Mouse (Mus musculus): ENCODE measurements around the gene Hist1h4c. TPM values are rescaled to one million over a fixed set of nuclear protein-coding genes. Genes with fewer than 3 reads are reported as not detected.

Gene Hist1h4c
- total RNA-seq, 2 experiments from 2014 or later, result 49.8 to 61.2 TPM

DNA sequence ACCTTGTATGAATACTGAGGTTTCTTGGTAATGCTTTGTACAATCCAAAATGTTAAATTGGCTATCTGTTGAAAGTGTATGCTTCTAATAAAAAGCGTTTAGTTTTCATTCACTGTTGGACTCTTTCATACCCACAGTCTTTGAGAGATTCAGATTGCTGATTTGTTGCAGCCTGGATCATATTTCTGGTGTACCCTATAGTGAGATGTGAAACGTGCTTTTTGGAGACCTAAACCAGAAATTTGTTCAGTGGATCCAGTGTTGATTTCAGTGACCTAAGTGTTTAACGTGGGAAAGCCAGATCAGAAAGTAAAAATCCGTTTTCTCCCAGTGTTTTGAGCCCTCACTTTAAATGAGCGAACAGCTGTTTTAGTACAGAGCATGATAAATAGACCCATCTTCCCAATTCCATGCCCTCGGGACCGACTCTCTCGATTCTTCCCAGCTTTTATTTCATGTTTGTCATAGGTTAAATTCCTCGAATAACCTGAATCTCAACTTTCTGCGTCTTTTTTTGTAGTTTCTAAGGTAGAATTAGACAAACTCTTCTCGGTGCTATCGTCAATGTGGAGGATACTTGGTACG is 42.1 kb upstream of the Hist1h4c start:
- intact Hi-C loops (cut with DNase I), result no loop called here
- no peak for TF ChIP-seq CTCF (IDR thresholded peaks at IDR 0.05)
- H3K4me3 ChIP-seq, result peak overlapping the region; percentile 96

DNA sequence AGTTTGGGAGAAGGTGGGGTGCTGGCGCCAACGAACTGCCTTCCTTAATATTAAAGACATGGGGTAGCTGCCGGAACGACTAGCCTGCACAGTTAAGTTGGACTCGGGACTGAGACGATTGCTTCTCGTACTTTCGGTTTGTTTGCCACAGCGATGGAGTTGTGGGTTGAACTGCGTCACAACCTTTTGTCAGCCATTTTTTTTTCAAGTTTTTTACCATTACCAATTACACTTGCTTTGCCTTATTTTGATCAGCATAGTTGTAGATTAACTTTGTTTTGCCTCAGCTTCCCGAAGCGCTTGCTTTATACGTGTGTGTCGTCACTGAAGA is 41.6 kb upstream of the Hist1h4c start:
- intact Hi-C loops (cut with DNase I), result loop anchor here (2.0 to 10.0 kb wide), 4 partner anchors 55 to 308 kb away; partner anchors contain the start of genes Hist1h1e, Hist1h2ac, Hist1h2bc and Hist1h3e
- H3K27ac ChIP-seq, result peak overlapping the region; percentile 96
- DNase-seq, result no peak
- TF ChIP-seq CTCF (IDR thresholded peaks at IDR 0.05), result no peak
- H3K4me3 ChIP-seq, result peak overlapping the region; percentile 96

More for the DNA sequence above, 42.1 kb upstream of the Hist1h4c start:
- no peak for DNase-seq
- H3K27ac ChIP-seq, result peak overlapping the region; percentile 96

DNA sequence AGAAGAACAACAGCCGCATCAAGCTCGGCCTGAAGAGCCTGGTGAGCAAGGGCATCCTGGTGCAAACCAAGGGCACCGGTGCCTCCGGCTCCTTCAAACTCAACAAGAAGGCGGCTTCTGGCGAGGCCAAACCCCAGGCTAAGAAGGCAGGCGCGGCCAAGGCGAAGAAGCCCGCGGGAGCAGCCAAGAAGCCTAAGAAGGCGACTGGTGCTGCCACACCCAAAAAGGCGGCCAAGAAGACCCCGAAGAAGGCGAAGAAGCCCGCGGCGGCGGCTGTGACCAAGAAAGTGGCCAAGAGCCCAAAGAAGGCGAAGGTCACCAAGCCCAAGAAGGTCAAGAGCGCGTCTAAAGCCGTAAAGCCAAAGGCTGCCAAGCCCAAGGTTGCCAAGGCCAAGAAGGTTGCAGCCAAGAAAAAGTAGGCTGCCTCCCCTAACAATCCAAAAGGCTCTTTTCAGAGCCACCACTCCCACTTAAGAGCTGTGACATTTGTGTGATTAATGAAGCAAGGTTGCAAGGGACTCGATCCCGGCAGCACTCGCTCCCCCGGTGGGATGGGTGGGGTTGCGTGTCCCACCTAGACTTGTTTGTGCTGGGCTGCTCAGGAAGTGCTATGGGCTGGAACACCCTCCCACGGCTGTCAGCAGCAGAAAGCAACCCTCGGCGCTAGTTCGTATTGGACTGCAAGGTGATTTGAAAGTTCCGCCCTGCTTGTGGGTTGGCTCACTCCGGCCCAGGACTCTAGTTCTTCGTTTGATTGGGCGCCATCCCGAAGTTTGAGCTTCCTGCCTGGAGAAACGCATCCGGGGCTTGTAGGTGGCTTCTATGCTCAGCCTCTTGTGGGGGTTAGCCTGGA is 41.0 kb upstream of the Hist1h4c start:
- intact Hi-C loops (cut with DNase I), result loop anchor here (2.0 to 10.0 kb wide), 4 partner anchors 54 to 307 kb away; partner anchors contain the start of genes Hist1h1e, Hist1h2ac, Hist1h2bc and Hist1h3e
- TF ChIP-seq CTCF (IDR thresholded peaks at IDR 0.05), result no peak
- H3K4me3 ChIP-seq, result peak overlapping the region; percentile 96
- H3K27ac ChIP-seq, result peak overlapping the region; percentile 96
- DNase-seq, result peak; percentile 95

DNA sequence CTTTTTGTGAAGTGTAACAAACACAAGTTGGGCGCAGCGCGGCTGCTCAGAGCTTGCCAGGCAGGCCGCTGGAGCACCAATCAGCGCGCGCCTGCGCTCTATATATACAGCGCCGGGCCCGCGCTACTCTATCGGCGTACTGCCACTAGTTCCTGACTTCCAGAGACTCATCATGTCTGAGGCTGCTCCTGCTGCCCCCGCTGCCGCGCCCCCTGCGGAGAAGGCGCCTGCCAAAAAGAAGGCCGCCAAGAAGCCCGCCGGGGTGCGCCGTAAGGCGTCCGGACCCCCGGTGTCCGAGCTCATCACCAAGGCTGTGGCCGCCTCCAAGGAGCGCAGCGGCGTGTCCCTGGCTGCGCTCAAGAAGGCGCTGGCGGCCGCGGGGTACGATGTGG is 40.4 kb upstream of the Hist1h4c start, which contains the start of gene Hist1h1c:
Gene Hist1h1c (plus strand): TSS at position 132 of the 392 bp plus-strand sequence.
- H3K27ac ChIP-seq, result peak within 1 kb of the TSS; percentile 96
- no peak; the same call in 1 of the 2 replicates for TF ChIP-seq CTCF (IDR thresholded peaks at IDR 0.05)
- DNase-seq, result peak; percentile 92
- H3K4me3 ChIP-seq, result peak within 1 kb of the TSS; percentile 96
- intact Hi-C loops (cut with DNase I), result loop anchor here (2.0 to 10.0 kb wide), 4 partner anchors 54 to 306 kb away; partner anchors contain the start of genes Hist1h1e, Hist1h2ac, Hist1h2bc and Hist1h3e

DNA sequence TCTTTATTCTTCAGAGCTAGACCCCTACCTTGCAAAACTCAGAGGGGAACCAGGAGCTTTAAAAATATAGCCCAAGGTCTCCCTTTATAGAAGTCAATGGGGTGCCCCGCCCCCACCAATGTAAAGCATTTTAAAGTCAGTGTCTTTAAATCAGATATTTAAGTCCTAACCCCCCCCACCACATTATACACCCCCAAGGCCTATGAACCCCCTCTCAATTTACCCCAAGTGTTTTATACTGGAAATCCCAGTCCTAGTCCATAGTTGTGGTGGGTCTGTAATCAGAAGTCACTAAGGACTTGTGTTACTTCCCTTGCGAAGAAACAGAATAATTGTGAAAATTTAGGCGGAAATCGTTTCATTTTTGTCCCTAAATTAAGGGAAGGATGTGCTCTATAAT is 39.8 kb upstream of the Hist1h4c start:
- Histone ChIP-seq H3K4me3 (peak overlapping the region; percentile 96), H3K27ac (peak overlapping the region; percentile 96)
- TF ChIP-seq CTCF (IDR thresholded peaks at IDR 0.05), result no peak
- DNase-seq, result no peak
- intact Hi-C loops (cut with DNase I), result loop anchor here (2.0 to 10.0 kb wide), 4 partner anchors 53 to 306 kb away; partner anchors contain the start of genes Hist1h1e, Hist1h2ac, Hist1h2bc and Hist1h3e

DNA sequence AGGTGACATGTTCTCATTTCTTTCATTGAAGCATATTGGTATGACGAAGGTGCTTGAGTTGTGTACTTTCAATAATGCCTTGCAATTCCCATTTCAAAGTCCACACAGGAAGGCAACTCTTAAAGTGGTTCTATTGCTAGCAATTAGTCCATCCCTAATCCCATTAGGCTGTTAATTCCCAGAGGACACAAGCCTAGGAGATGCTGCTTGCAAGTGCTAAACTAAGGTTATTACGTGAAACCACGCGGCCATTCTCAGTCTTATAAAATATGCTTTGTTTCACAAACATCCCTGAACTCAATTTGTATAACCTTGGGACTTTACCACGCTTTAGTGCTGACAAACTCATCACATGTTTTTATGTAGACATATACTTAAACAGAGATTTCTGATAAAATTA is 38.8 kb upstream of the Hist1h4c start:
- intact Hi-C loops (cut with DNase I), result loop anchor here (5.0 to 10.0 kb wide), 3 partner anchors 52 to 305 kb away; partner anchors contain the start of genes Hist1h2ac, Hist1h2bc and Hist1h3e

DNA sequence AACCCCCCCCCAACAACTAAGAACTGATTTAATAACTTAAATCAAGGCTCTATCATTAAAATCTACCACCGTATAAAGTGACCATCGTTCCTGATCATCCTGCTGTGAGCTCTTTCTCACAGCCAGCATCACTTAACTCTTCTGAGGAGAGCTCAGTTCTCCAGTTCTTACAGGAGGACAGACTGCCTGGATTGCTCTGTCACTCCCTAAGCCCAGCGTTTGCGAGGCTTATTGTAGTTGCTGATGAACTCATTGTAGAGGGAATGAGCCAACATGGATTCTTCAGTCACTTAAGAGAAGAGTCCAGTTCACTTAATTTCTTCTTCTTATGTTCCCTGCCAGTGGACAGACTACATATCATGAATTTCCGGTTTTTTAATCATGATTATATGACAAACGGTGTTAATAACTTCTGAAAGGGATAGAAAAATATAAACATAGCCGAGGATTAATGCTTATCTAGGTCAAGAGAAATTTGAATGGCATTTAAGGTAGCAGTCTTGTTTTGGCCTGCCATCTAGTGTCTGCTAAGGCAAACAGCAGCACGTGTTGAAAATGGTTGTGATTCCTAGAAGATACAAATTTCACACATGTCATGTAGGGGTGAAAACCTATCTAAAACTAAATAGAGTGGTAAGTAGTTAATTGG is 34.0 kb upstream of the Hist1h4c start:
- DNase-seq, result no peak
- H3K27ac ChIP-seq, result 0 out of 2 replicates have a peak overlapping the region, but pooled peaks have one; percentile 4
- intact Hi-C loops (cut with DNase I), result loop anchor here (1.0 to 10.0 kb wide), 3 partner anchors 31 to 167 kb away; partner anchors contain the start of genes Hist1h2ac, Hist1h2bc and Hist1h3e
- TF ChIP-seq CTCF (IDR thresholded peaks at IDR 0.05), result peak; percentile 91
- H3K4me3 ChIP-seq, result no peak overlapping the region

More for the DNA sequence above, 38.8 kb upstream of the Hist1h4c start:
- Histone ChIP-seq H3K4me3 (no peak overlapping the region), H3K27ac (no peak overlapping the region)
- no peak for DNase-seq
- TF ChIP-seq CTCF (IDR thresholded peaks at IDR 0.05), result no peak

DNA sequence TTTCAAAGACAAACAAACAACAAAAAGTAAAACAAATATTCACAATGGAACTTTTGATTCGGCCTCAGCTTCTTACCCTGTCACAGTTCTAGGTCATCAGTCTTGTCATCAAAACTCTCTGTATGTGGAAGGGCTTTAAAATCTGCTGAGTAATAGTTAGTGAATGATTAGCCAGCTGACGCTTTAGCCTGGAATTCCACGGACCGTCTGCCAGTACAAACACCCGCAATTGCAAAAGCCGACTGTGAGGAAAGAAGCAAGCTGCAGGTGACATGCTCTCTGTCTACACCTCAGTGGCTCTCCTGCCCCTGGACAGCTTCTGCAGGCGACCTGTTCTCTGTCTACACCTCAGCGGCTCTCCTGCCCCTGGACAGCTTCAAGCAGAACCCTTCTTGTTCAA is 32.2 kb upstream of the Hist1h4c start:
- H3K27ac ChIP-seq, result peak overlapping the region; percentile 29; the same call in 1 of the 2 replicates
- no peak for TF ChIP-seq CTCF (IDR thresholded peaks at IDR 0.05)
- peak; percentile 34 for DNase-seq
- intact Hi-C loops (cut with DNase I), result loop anchor here (10.0 kb wide), 2 partner anchors 46 to 166 kb away; partner anchors contain the start of genes Hist1h2ac, Hist1h2bc and Hist1h3e
- no peak overlapping the region for H3K4me3 ChIP-seq

DNA sequence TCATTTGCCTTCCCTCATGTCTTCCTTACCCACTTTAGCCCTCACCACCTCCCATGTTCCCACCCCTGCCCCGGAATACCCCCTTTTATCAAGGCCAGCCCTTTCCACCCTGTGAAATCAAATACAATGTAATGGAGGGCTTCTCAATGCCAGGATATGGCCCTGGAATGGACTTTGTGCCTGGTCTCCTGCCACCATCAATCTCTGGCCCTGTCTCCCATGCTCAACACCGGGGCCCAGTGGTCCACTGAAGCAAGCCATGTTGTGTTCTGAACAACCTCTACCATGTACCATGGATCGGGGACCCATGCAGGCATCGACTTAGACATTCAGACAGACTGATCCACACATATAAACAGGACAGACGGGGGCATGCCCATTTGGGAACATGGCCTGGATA is 31.5 kb upstream of the Hist1h4c start:
- no peak for DNase-seq
- no peak for TF ChIP-seq CTCF (IDR thresholded peaks at IDR 0.05)
- Histone ChIP-seq H3K27ac (0 out of 2 replicates have a peak overlapping the region, but pooled peaks have one; percentile 8), H3K4me3 (no peak overlapping the region)
- intact Hi-C loops (cut with DNase I), result loop anchor here (10.0 kb wide), 2 partner anchors 45 to 165 kb away; partner anchors contain the start of genes Hist1h2ac, Hist1h2bc and Hist1h3e

DNA sequence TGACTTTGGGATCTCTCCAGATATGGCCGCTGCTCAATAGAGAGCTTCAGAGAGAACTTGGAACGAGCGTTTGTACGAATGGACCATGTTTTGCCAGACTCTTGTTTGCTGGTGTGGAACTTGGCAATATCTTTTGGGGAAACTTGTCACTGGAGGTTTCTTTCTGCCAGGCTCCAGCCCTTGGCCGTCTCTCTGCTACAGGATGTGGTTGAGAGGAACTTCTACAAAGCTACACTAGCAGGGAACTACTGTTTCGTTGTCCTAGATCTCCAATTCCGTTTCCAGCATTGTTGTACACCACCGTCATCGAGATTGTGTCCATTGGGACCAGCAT is 30.9 kb upstream of the Hist1h4c start:
- intact Hi-C loops (cut with DNase I), result no loop called here
- H3K27ac ChIP-seq, result no peak overlapping the region
- no peak for TF ChIP-seq CTCF (IDR thresholded peaks at IDR 0.05)

DNA sequence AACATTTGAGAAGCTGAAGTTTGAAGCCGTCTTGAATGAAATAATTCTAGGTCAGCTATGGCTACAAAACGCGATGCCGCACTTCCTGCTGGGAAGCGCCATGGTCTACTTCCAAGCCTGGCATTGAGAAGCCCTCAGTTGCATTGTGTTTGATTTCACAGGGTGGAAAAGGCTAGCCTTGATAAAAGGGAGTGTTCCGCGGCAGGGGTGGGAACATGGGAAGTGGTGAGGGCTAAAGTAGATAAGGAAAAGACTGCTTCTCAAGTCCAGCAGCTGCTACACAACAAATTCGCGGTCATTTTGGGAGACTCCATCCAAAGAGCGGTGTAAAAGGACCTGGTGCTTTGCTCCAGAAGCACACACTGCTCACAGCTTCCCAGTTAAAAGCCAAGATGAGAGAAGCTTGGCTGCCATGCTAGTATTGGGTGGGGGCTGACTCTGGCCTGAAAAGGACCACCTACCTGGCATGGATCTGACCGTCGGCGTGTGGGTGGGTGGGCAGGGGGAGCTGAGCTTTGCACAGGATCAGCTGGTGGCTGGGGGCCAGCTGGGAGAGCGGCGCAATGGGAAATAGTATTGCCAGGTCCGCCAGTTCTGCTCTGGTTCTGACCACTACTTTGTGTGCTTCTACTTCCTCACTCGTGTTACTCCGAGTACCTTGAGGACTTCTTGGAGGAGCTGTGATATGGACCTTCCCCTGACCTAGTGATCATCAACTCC is 30.4 kb upstream of the Hist1h4c start:
- Histone ChIP-seq H3K4me3 (no peak overlapping the region), H3K27ac (no peak overlapping the region)
- TF ChIP-seq CTCF (IDR thresholded peaks at IDR 0.05), result no peak
- DNase-seq, result no peak
- intact Hi-C loops (cut with DNase I), result no loop called here

More for the DNA sequence above, 30.9 kb upstream of the Hist1h4c start:
- no peak overlapping the region for H3K4me3 ChIP-seq
- DNase-seq, result peak; percentile 28

Measured in gastrocnemius, adult 2 months (tissue).